Mouse (Mus musculus) liver, postnatal 0 days (tissue): ENCODE data around the gene Ppil4.

Experiments used
- CTCF ChIP-seq: sonication (generic); IDR thresholded peaks from 2 replicates; pipeline ENCODE4 v1.5.1; 2016; ENCODE audit warnings: antibody characterized with exemption, low read depth
- EP300 ChIP-seq: IDR thresholded peaks from 2 replicates; pipeline ENCODE4 v1.6.1; 2016; ENCODE audit warnings: antibody characterized with exemption, low read depth, mild to moderate bottlenecking

GRCm38 (mm10) chr10:7792254-7792750 is 389 bp upstream of the Ppil4 start:
- TF ChIP-seq CTCF (no peak), EP300 (no peak)
